Mouse (Mus musculus) MEL (cell line): ENCODE results near the gene Platr25. TPM values are rescaled to one million over a fixed set of nuclear protein-coding genes. Genes with fewer than 3 reads are reported as not detected.
"Not testable (repeated sequence)": the region's sequence is repeated elsewhere in the genome, so short reads cannot be mapped to it uniquely, and the experiment has no call there.

Experiments used
- DNase-seq: peaks from one replicate; pipeline ENCODE4 v3.0.0; 2011; ENCODE audit warnings: low read depth, low spot score
- H3K27ac ChIP-seq: 2 replicates; pipeline ENCODE4 v1.5.1; 2012; ENCODE audit warnings: low read depth, mild to moderate bottlenecking, control low read depth, low read length, moderate library complexity; ENCODE audit not compliant: control insufficient read depth
- H3K27me3 ChIP-seq, 2 experiments: fragments of 150-350 bp in 1 of 2; sonication (generic) in 1 of 2; 2 replicates each; pipeline ENCODE4 v1.6.1; 2012; ENCODE audit warnings: low read length in 2 of 2, mild to moderate bottlenecking in 2 of 2, improper control_type of control experiment in 1 of 2, moderate library complexity in 1 of 2; ENCODE audit not compliant: insufficient read depth in 2 of 2, control insufficient read depth in 1 of 2
- H3K36me3 ChIP-seq, 2 experiments: 2 replicates each; pipeline ENCODE4 v1.6.1; 2012 to 2014; ENCODE audit warnings: low read length in 2 of 2, improper control_type of control experiment in 1 of 2, inconsistent platforms in 1 of 2, mild to moderate bottlenecking in 1 of 2; ENCODE audit not compliant: insufficient read depth in 2 of 2, control insufficient read depth in 1 of 2
- H3K4me1 ChIP-seq, 2 experiments: fragments of 150-350 bp in 1 of 2; sonication (generic) in 1 of 2; 2 replicates each; pipeline ENCODE4 v1.6.1; 2012; ENCODE audit warnings: low read length in 2 of 2, improper control_type of control experiment in 1 of 2, mild to moderate bottlenecking in 1 of 2; ENCODE audit not compliant: insufficient read depth in 2 of 2, control insufficient read depth in 1 of 2
- H3K4me3 ChIP-seq, 2 experiments: fragments of 150-350 bp in 1 of 2; sonication (generic) in 1 of 2; 2 replicates each; pipeline ENCODE4 v1.5.1; 2012; ENCODE audit warnings: low read depth in 2 of 2, low read length in 2 of 2, mild to moderate bottlenecking in 2 of 2, moderate library complexity in 2 of 2, control low read depth in 1 of 2, improper control_type of control experiment in 1 of 2; ENCODE audit not compliant: control insufficient read depth in 1 of 2, insufficient read depth in 1 of 2
- H3K79me2 ChIP-seq: 2 replicates; pipeline ENCODE4 v1.6.1; 2012; ENCODE audit warnings: mild to moderate bottlenecking, low read length, moderate library complexity; ENCODE audit not compliant: control insufficient read depth, poor library complexity, insufficient read depth
- H3K9ac ChIP-seq: 2 replicates; pipeline ENCODE4 v1.6.1; 2012; ENCODE audit warnings: low read depth, mild to moderate bottlenecking, control low read depth, low read length, moderate library complexity; ENCODE audit not compliant: control insufficient read depth, poor library complexity, severe bottlenecking
- H3K9me3 ChIP-seq: fragments of 150-350 bp; sonication (generic); replicated peaks from 2 replicates; pipeline ENCODE4 v1.6.1; 2012; ENCODE audit warnings: mild to moderate bottlenecking, low read length, improper control_type of control experiment, moderate library complexity; ENCODE audit not compliant: insufficient read depth
- ELF1 ChIP-seq: IDR thresholded peaks from 2 replicates; pipeline ENCODE4 v1.6.1; 2014; ENCODE audit warnings: low read depth, mild to moderate bottlenecking, inconsistent platforms, low read length, improper control_type of control experiment, moderate library complexity
- ETS1 ChIP-seq: IDR thresholded peaks from 2 replicates; pipeline ENCODE4 v1.6.1; 2012; ENCODE audit warnings: low read depth, mild to moderate bottlenecking, inconsistent platforms, low read length, improper control_type of control experiment, moderate library complexity
- GATA1 ChIP-seq: IDR thresholded peaks from 2 replicates; pipeline ENCODE4 v1.6.1; 2011; ENCODE audit warnings: low read depth, low read length, improper control_type of control experiment
- HCFC1 ChIP-seq: IDR thresholded peaks from 2 replicates; pipeline ENCODE4 v1.6.1; 2012; ENCODE audit warnings: low read depth, mild to moderate bottlenecking, inconsistent platforms, low read length, improper control_type of control experiment, moderate library complexity
- MAZ ChIP-seq: IDR thresholded peaks from 2 replicates; pipeline ENCODE4 v1.6.1; 2012; ENCODE audit warnings: low read depth, mild to moderate bottlenecking, inconsistent platforms, low read length, improper control_type of control experiment
- POLR2A ChIP-seq, 2 experiments: IDR thresholded peaks; 2 replicates each; pipeline ENCODE4 v1.6.1; 2011 to 2012; ENCODE audit warnings: low read length in 2 of 2, mild to moderate bottlenecking in 2 of 2, control low read depth in 1 of 2, improper control_type of control experiment in 1 of 2, low read depth in 1 of 2, moderate library complexity in 1 of 2; ENCODE audit not compliant: control insufficient read depth in 1 of 2, insufficient read depth in 1 of 2, poor library complexity in 1 of 2
- POLR2AphosphoS5 ChIP-seq: IDR thresholded peaks from 2 replicates; pipeline ENCODE4 v1.6.1; 2012; ENCODE audit warnings: low read depth, borderline replicate concordance, mild to moderate bottlenecking, inconsistent platforms, low read length, moderate library complexity, mixed read lengths
- SIN3A ChIP-seq: IDR thresholded peaks from 2 replicates; pipeline ENCODE4 v1.6.1; 2012; ENCODE audit warnings: low read length, improper control_type of control experiment, inconsistent platforms
- TAL1 ChIP-seq: IDR thresholded peaks from 2 replicates; pipeline ENCODE4 v1.6.1; 2012; ENCODE audit warnings: mild to moderate bottlenecking, inconsistent platforms, low read length, moderate library complexity, mixed read lengths
- USF1 ChIP-seq: IDR thresholded peaks from 2 replicates; pipeline ENCODE4 v1.6.1; 2014; ENCODE audit warnings: low read depth, mild to moderate bottlenecking, inconsistent platforms, low read length, improper control_type of control experiment, moderate library complexity
- ZKSCAN1 ChIP-seq: IDR thresholded peaks from 2 replicates; pipeline ENCODE4 v1.6.1; 2012; ENCODE audit warnings: low read depth, mild to moderate bottlenecking, inconsistent platforms, low read length, improper control_type of control experiment, moderate library complexity
- polyA plus RNA-seq, 2 experiments: library from polyadenylated mRNA; stranded (reverse) in 1 of 2; unstranded in 1 of 2; fragments of >175 nt in 1 of 2; fragments of >200 nt in 1 of 2; gene quantifications; 2 replicates each; pipeline versions ENCODE4 v1.2.1 to v1.2.4; 2012; ENCODE audit warnings: low replicate concordance in 2 of 2, low read depth in 1 of 2; ENCODE audit not compliant: insufficient read length in 2 of 2, insufficient read depth in 1 of 2, missing spikeins in 1 of 2
- total RNA-seq: library from RNA; depleted of rRNA; stranded (reverse); fragments of 300-350 nt; gene quantifications from 2 replicates; pipeline ENCODE4 v1.2.3, GENCODE M21; 2012

The Platr25 gene
- total and polyA plus RNA-seq, 3 experiments: 5.5 to 247 (median 7.3) TPM

GRCm38 (mm10) chr13:62684608-62685286, 75.8 kb downstream of the Platr25 start:
- H3K4me1 ChIP-seq, H3K27me3 ChIP-seq, H3K79me2 ChIP-seq, H3K36me3 ChIP-seq, H3K9me3 ChIP-seq: not testable (repeated sequence)
- H3K4me3 ChIP-seq: peak overlapping the region; percentile 63 to 74
- TF ChIP-seq POLR2A (IDR thresholded peaks at IDR 0.05; ENCODE audit: control insufficient read depth in 1 of 2, insufficient read depth in 1 of 2, low read depth in 1 of 2, low read length in 2 of 2, poor library complexity in 1 of 2) (0 out of 4 replicates have a peak, but pooled peaks of 1 of the 2 experiments have one; percentile 26), HCFC1 (0 out of 2 replicates have a peak, but pooled peaks have one; percentile 19), SIN3A (0 out of 2 replicates have a peak, but pooled peaks have one; percentile 24)
- peak; percentile 79 for DNase-seq
- peak overlapping the region; percentile 44 for H3K27ac ChIP-seq
- peak overlapping the region; percentile 72 for H3K9ac ChIP-seq

GRCm38 (mm10) chr13:62653369-62653743, 107.2 kb downstream of the Platr25 start:
- H3K4me1 ChIP-seq: no peaks in the 10 kb centered on the region; a peak in 1 of 4 replicates
- H3K27ac ChIP-seq: no peak overlapping the region; the same call in 1 of the 2 replicates
- TF ChIP-seq TAL1: no peak
- no peak for TF ChIP-seq ZKSCAN1
- TF ChIP-seq ETS1: no peak
- TF ChIP-seq ELF1: 0 out of 2 replicates have a peak, but pooled peaks have one; percentile 40
- TF ChIP-seq MAZ: peak; percentile 17; the same call in 1 of the 2 replicates
- TF ChIP-seq POLR2AphosphoS5: no peak
- TF ChIP-seq GATA1: no peak
- peak overlapping the region; percentile 72 to 80 for H3K4me3 ChIP-seq
- peak overlapping the region; percentile 67 for H3K9ac ChIP-seq
- H3K36me3 ChIP-seq: peaks cover 0 to 3% of the 10 kb centered on the region in 2 experiments; a peak in 1 of 4 replicates
- H3K79me2 ChIP-seq: no peaks in the 10 kb centered on the region
- H3K27me3 ChIP-seq: no peaks in the 10 kb centered on the region
- no peak for DNase-seq
- H3K9me3 ChIP-seq: no peaks in the 10 kb centered on the region

- TF ChIP-seq HCFC1 (peak; percentile 41; the same call in 1 of the 2 replicates), POLR2A (IDR thresholded peaks at IDR 0.05; ENCODE audit: control insufficient read depth in 1 of 2, insufficient read depth in 1 of 2, low read depth in 1 of 2, low read length in 2 of 2, poor library complexity in 1 of 2) (peak in 1 of 2 experiments; percentile 43; a peak in 1 of 4 replicates), MAZ (peak; percentile 8; the same call in 1 of the 2 replicates), USF1 (peak; percentile 46; the same call in 1 of the 2 replicates)
Observed at GRCm38 (mm10) chr13:62652681-62653368, 107.7 kb downstream of the Platr25 start.

More at GRCm38 (mm10) chr13:62652681-62653368, 107.7 kb downstream of the Platr25 start:
- H3K27me3 ChIP-seq, H3K9me3 ChIP-seq, H3K4me1 ChIP-seq, H3K79me2 ChIP-seq, H3K36me3 ChIP-seq: not testable (repeated sequence)
- peak overlapping the region; percentile 67 for H3K9ac ChIP-seq
- DNase-seq: peak; percentile 94
- H3K4me3 ChIP-seq: peak overlapping the region; percentile 72 to 80
- peak overlapping the region; percentile 30 for H3K27ac ChIP-seq
